Mouse (Mus musculus): ENCODE data around the gene Kctd13. TPM values are rescaled to one million over a fixed set of nuclear protein-coding genes. Genes with fewer than 3 reads are reported as not detected.

Kctd13 gene
- polyA plus RNA-seq, 1 experiment from 2014 or later, result 6.2 TPM

GRCm38 (mm10) chr7:126984667-126985444 lies 56.2 kb downstream of the Kctd13 start:
- Histone ChIP-seq H3K9ac (no peak overlapping the region), H3K4me1 (replicated peaks) (peaks cover 17% of the 10 kb centered on the region), H3K27me3 (no peaks in the 10 kb centered on the region), H3K27ac (no peak overlapping the region), H3K9me3 (replicated peaks) (no peaks in the 10 kb centered on the region), H3K36me3 (peaks cover 16% of the 10 kb centered on the region), H3K4me3 (replicated peaks) (no peak overlapping the region), H3K4me2 (no peak overlapping the region)
- ATAC-seq (ENCODE audit: low read depth), result no peak
- DNase-seq, result no peak
- 56% methylated on average over 10 of the region's 10 CpGs for WGBS (ENCODE audit: insufficient replicate concordance)

GRCm38 (mm10) chr7:126986319-126986718 lies 57.6 kb downstream of the Kctd13 start:
- DNase-seq, result no peak
- no peak overlapping the region for H3K4me2 ChIP-seq
- no peak overlapping the region for H3K4me3 ChIP-seq (replicated peaks)
- H3K27ac ChIP-seq, result no peak overlapping the region
- no peaks in the 10 kb centered on the region for H3K9me3 ChIP-seq (replicated peaks)
- 45% methylated on average over 9 of the region's 9 CpGs for WGBS (ENCODE audit: insufficient replicate concordance)
- H3K36me3 ChIP-seq, result 0 out of 2 replicates have a peak, but pooled peaks cover 3% of the 10 kb centered on the region
- peaks cover 11% of the 10 kb centered on the region for H3K4me1 ChIP-seq (replicated peaks)
- H3K27me3 ChIP-seq, result no peaks in the 10 kb centered on the region
- H3K9ac ChIP-seq, result no peak overlapping the region
- no peak for ATAC-seq (ENCODE audit: low read depth)

GRCm38 (mm10) chr7:126988816-126989215 lies 60.1 kb downstream of the Kctd13 start:
- no peaks in the 10 kb centered on the region for H3K9me3 ChIP-seq (replicated peaks)
- H3K4me2 ChIP-seq, result no peak overlapping the region
- H3K36me3 ChIP-seq, result no peaks in the 10 kb centered on the region
- DNase-seq, result no peak
- WGBS (ENCODE audit: insufficient replicate concordance), result 57% methylated on average over 8 of the region's 8 CpGs
- no peak overlapping the region for H3K27ac ChIP-seq
- ATAC-seq (ENCODE audit: low read depth), result no peak
- no peak overlapping the region for H3K4me3 ChIP-seq (replicated peaks)
- no peaks in the 10 kb centered on the region for H3K4me1 ChIP-seq (replicated peaks)
- no peak overlapping the region for H3K9ac ChIP-seq
- no peaks in the 10 kb centered on the region for H3K27me3 ChIP-seq

Other genes with a start within 250 kb of the Kctd13 start
- 113 and 128 TPM in 2 replicates for gene Bola2, start 233.5 kb upstream of the Kctd13 start, polyA plus RNA-seq (2015; fragmentation: Nextera tagmentation; extraction: Ambion mirVana)
- gene Slx1b, start 233.1 kb upstream of the Kctd13 start, polyA plus RNA-seq (2015; fragmentation: Nextera tagmentation; extraction: Ambion mirVana), result 3.6 and 4.2 TPM in 2 replicates
- 73.1 and 78.7 TPM in 2 replicates for gene Coro1a, start 221.1 kb upstream of the Kctd13 start, polyA plus RNA-seq (2015; fragmentation: Nextera tagmentation; extraction: Ambion mirVana)
- gene Mapk3, start 169.3 kb upstream of the Kctd13 start, polyA plus RNA-seq (2015; fragmentation: Nextera tagmentation; extraction: Ambion mirVana), result 19.0 and 19.3 TPM in 2 replicates
- gene Gdpd3, start 162.5 kb upstream of the Kctd13 start, polyA plus RNA-seq (2015; fragmentation: Nextera tagmentation; extraction: Ambion mirVana), result 0.37 and 0.64 TPM in 2 replicates
- 68.4 and 77.3 TPM in 2 replicates for gene Ypel3, start 151.9 kb upstream of the Kctd13 start, polyA plus RNA-seq (2015; fragmentation: Nextera tagmentation; extraction: Ambion mirVana)
- 0.35 and 0.45 TPM in 2 replicates for gene Tbx6, start 147.4 kb upstream of the Kctd13 start, polyA plus RNA-seq (2015; fragmentation: Nextera tagmentation; extraction: Ambion mirVana)
- 133 and 141 TPM in 2 replicates for gene Ppp4c, start 136.4 kb upstream of the Kctd13 start, polyA plus RNA-seq (2015; fragmentation: Nextera tagmentation; extraction: Ambion mirVana)
- 0.10 and 0.13 TPM in 2 replicates for gene Fam57b, start 131.2 kb upstream of the Kctd13 start, polyA plus RNA-seq (2015; fragmentation: Nextera tagmentation; extraction: Ambion mirVana)
- not detected in 2 replicates for gene 4930451I11Rik, start 97.2 kb upstream of the Kctd13 start, polyA plus RNA-seq (2015; fragmentation: Nextera tagmentation; extraction: Ambion mirVana)
- gene Doc2a, start 81.5 kb upstream of the Kctd13 start, polyA plus RNA-seq (2015; fragmentation: Nextera tagmentation; extraction: Ambion mirVana), result 0.12 and 0.29 TPM in 2 replicates
- 17.8 and 18.9 TPM in 2 replicates for gene Hirip3, start 66.9 kb upstream of the Kctd13 start, polyA plus RNA-seq (2015; fragmentation: Nextera tagmentation; extraction: Ambion mirVana)
- gene Ino80e, start 66.5 kb upstream of the Kctd13 start, polyA plus RNA-seq (2015; fragmentation: Nextera tagmentation; extraction: Ambion mirVana), result 55.2 and 65.3 TPM in 2 replicates
- gene Taok2, start 44.2 kb upstream of the Kctd13 start, polyA plus RNA-seq (2015; fragmentation: Nextera tagmentation; extraction: Ambion mirVana), result 11.6 and 12.9 TPM in 2 replicates
- 16.1 and 16.5 TPM in 2 replicates for gene Tmem219, start 6.0 kb upstream of the Kctd13 start, polyA plus RNA-seq (2015; fragmentation: Nextera tagmentation; extraction: Ambion mirVana)
- gene Asphd1, start 20.7 kb downstream of the Kctd13 start, polyA plus RNA-seq (2015; fragmentation: Nextera tagmentation; extraction: Ambion mirVana), result not detected in 2 replicates
- 0.06 and 0.09 TPM in 2 replicates for gene Sez6l2, start 21.7 kb downstream of the Kctd13 start, polyA plus RNA-seq (2015; fragmentation: Nextera tagmentation; extraction: Ambion mirVana)
- gene Cdipt, start 47.0 kb downstream of the Kctd13 start, polyA plus RNA-seq (2015; fragmentation: Nextera tagmentation; extraction: Ambion mirVana), result 50.7 and 55.5 TPM in 2 replicates
- gene Cdiptos, start 47.2 kb downstream of the Kctd13 start, polyA plus RNA-seq (2015; fragmentation: Nextera tagmentation; extraction: Ambion mirVana), result 0.37 and 0.65 TPM in 2 replicates
- 7.8 and 8.6 TPM in 2 replicates for gene Mvp, start 85.7 kb downstream of the Kctd13 start, polyA plus RNA-seq (2015; fragmentation: Nextera tagmentation; extraction: Ambion mirVana)
- gene Pagr1b, start 87.6 kb downstream of the Kctd13 start, polyA plus RNA-seq (2015; fragmentation: Nextera tagmentation; extraction: Ambion mirVana), result 0.27 TPM in 1 of 2 replicates, not detected in the other
- 38.7 and 50.1 TPM in 2 replicates for gene Pagr1a, start 88.5 kb downstream of the Kctd13 start, polyA plus RNA-seq (2015; fragmentation: Nextera tagmentation; extraction: Ambion mirVana)
- 5.1 and 11.3 TPM in 2 replicates for gene Gm42742, start 92.2 kb downstream of the Kctd13 start, polyA plus RNA-seq (2015; fragmentation: Nextera tagmentation; extraction: Ambion mirVana)
- gene Prrt2, start 92.3 kb downstream of the Kctd13 start, polyA plus RNA-seq (2015; fragmentation: Nextera tagmentation; extraction: Ambion mirVana), result 0.22 and 0.47 TPM in 2 replicates
- 38.2 and 42.2 TPM in 2 replicates for gene Maz, start 98.2 kb downstream of the Kctd13 start, polyA plus RNA-seq (2015; fragmentation: Nextera tagmentation; extraction: Ambion mirVana)
- gene Kif22, start 113.6 kb downstream of the Kctd13 start, polyA plus RNA-seq (2015; fragmentation: Nextera tagmentation; extraction: Ambion mirVana), result 109 and 122 TPM in 2 replicates
- gene Zg16, start 158.4 kb downstream of the Kctd13 start, polyA plus RNA-seq (2015; fragmentation: Nextera tagmentation; extraction: Ambion mirVana), result not detected in 2 replicates
- gene AI467606, start 162.5 kb downstream of the Kctd13 start, polyA plus RNA-seq (2015; fragmentation: Nextera tagmentation; extraction: Ambion mirVana), result 7.0 and 7.3 TPM in 2 replicates
- 44.4 and 49.1 TPM in 2 replicates for gene Qprt, start 193.3 kb downstream of the Kctd13 start, polyA plus RNA-seq (2015; fragmentation: Nextera tagmentation; extraction: Ambion mirVana)
- 8.2 and 8.7 TPM in 2 replicates for gene Spn, start 208.9 kb downstream of the Kctd13 start, polyA plus RNA-seq (2015; fragmentation: Nextera tagmentation; extraction: Ambion mirVana)